Mouse (Mus musculus) adrenal gland, adult 18-20 months (tissue): ENCODE results near the gene Cct8l1. TPM values are rescaled to one million over a fixed set of nuclear protein-coding genes. Genes with fewer than 3 reads are reported as not detected.

Experiments
- DNase-seq, 2 experiments: peaks; one replicate each; pipeline ENCODE4 v3.0.0; 2021 to 2022; ENCODE audit warnings: low spot score in 2 of 2
- long read RNA-seq, 2 experiments: library from polyadenylated mRNA; stranded (forward); transcript quantifications; one replicate each; pipeline ENCODE4 v2.0.0; 2021
- total RNA-seq, 2 experiments: library from RNA; stranded (reverse); gene quantifications; 1 replicate in 1 of 2; 2 replicates in 1 of 2; pipeline ENCODE4 v1.2.3; 2021

Cct8l1 gene
- total RNA-seq: under 1 TPM in 1 of 2 experiments, not detected in 1; 0.17 TPM
- long read RNA-seq, experiment 1: 0 reads
- long read RNA-seq, experiment 2: 0 reads

- DNase-seq: no peak
Measured at GRCm38 (mm10) chr5:25515767-25516166, at the start of gene Cct8l1. Gene Cct8l1, plus strand, starts transcription at chr5:25516067.

- DNase-seq: no peak
Measured at GRCm38 (mm10) chr5:25472070-25472469, 43.8 kb upstream of the Cct8l1 start.

- DNase-seq: no peak
Measured at GRCm38 (mm10) chr5:25475789-25476188, 40.1 kb upstream of the Cct8l1 start.

- no peak for DNase-seq
Measured at GRCm38 (mm10) chr5:25478863-25479262, 37.0 kb upstream of the Cct8l1 start.

GRCm38 (mm10) chr5:25496652-25497051 is 19.2 kb upstream of the Cct8l1 start:
- DNase-seq: no peak

GRCm38 (mm10) chr5:25497369-25497719 is 18.5 kb upstream of the Cct8l1 start:
- DNase-seq: no peak

GRCm38 (mm10) chr5:25497720-25498345 is 18.0 kb upstream of the Cct8l1 start:
- peak; percentile 63 to 66 for DNase-seq

- DNase-seq: no peak
Measured at GRCm38 (mm10) chr5:25498346-25498820, 17.5 kb upstream of the Cct8l1 start, which contains the start of gene Kmt2c. Gene Kmt2c, minus strand, starts transcription at chr5:25498783.

GRCm38 (mm10) chr5:25498821-25499422 is 16.9 kb upstream of the Cct8l1 start:
- DNase-seq: peak; percentile 81 to 82

- DNase-seq: peak; percentile 99
Measured at GRCm38 (mm10) chr5:25499423-25500398, 16.2 kb upstream of the Cct8l1 start.

- DNase-seq: no peak
Measured at GRCm38 (mm10) chr5:25500686-25501085, 15.2 kb upstream of the Cct8l1 start.

- no peak for DNase-seq
Measured at GRCm38 (mm10) chr5:25506041-25506440, 9.8 kb upstream of the Cct8l1 start.

- DNase-seq: no peak
Measured at GRCm38 (mm10) chr5:25516301-25516895, 531 bp downstream of the Cct8l1 start.

GRCm38 (mm10) chr5:25517550-25517949 is 1.7 kb downstream of the Cct8l1 start:
- DNase-seq: no peak

- no peak for DNase-seq
Measured at GRCm38 (mm10) chr5:25519820-25520219, 4.0 kb downstream of the Cct8l1 start.

- no peak for DNase-seq
Measured at GRCm38 (mm10) chr5:25521461-25521860, 5.6 kb downstream of the Cct8l1 start.

GRCm38 (mm10) chr5:25526116-25526515 is 10.2 kb downstream of the Cct8l1 start:
- DNase-seq: no peak

- DNase-seq: peak in 1 of 2 experiments; percentile 33
Measured at GRCm38 (mm10) chr5:25526926-25527325, 11.1 kb downstream of the Cct8l1 start.

- DNase-seq: no peak
Measured at GRCm38 (mm10) chr5:25527971-25528370, 12.1 kb downstream of the Cct8l1 start.

- DNase-seq: peak in 1 of 2 experiments; percentile 23
Measured at GRCm38 (mm10) chr5:25528851-25529528, 13.1 kb downstream of the Cct8l1 start.
